Mouse (Mus musculus) ES-E14 (cell line): ENCODE measurements at regions not wholly inside any gene's neighbourhood (a gene's known extent, or its start where the extent isn't known, plus 50 kb on each side); places are given as distances from the start of the nearest gene placed in this dataset.

Experiments
- DNase-seq: peaks from one replicate; pipeline ENCODE4 v3.0.0-alpha.2; 2013; ENCODE audit warnings: low read depth, low spot score
- H3K27ac ChIP-seq: 2 replicates; pipeline ENCODE4 v1.5.1; 2012; ENCODE audit warnings: low read depth, mild to moderate bottlenecking, low read length, moderate library complexity, mixed read lengths; ENCODE audit not compliant: poor library complexity, insufficient read depth, severe bottlenecking
- H3K36me3 ChIP-seq: 2 replicates; pipeline ENCODE4 v1.6.1; 2012; ENCODE audit warnings: mild to moderate bottlenecking, low read length, moderate library complexity, mixed read lengths; ENCODE audit not compliant: control insufficient read depth, poor library complexity, insufficient read depth, severe bottlenecking
- H3K4me1 ChIP-seq, 2 experiments: fragments of 150-350 bp in 1 of 2; sonication (generic) in 1 of 2; 2 replicates each; pipeline ENCODE4 v1.6.1; 2012; ENCODE audit warnings: low read length in 2 of 2, mild to moderate bottlenecking in 1 of 2, mixed read lengths in 1 of 2; ENCODE audit not compliant: control insufficient read depth in 2 of 2, insufficient read depth in 2 of 2, poor library complexity in 1 of 2
- H3K4me3 ChIP-seq, 2 experiments: fragments of 150-350 bp in 1 of 2; sonication (generic) in 1 of 2; 2 replicates each; pipeline ENCODE4 v1.5.1; 2012; ENCODE audit warnings: low read length in 2 of 2, low read depth in 1 of 2, mild to moderate bottlenecking in 1 of 2, mixed read lengths in 1 of 2; ENCODE audit not compliant: insufficient read depth in 1 of 2, poor library complexity in 1 of 2, severe bottlenecking in 1 of 2
- H3K9ac ChIP-seq: 2 replicates; pipeline ENCODE4 v1.6.1; 2012; ENCODE audit warnings: low read depth, mild to moderate bottlenecking, low read length, mixed read lengths; ENCODE audit not compliant: poor library complexity, insufficient read depth, severe bottlenecking
- H3K9me3 ChIP-seq: fragments of 150-350 bp; sonication (generic); 2 replicates; pipeline ENCODE4 v1.6.1; 2012; ENCODE audit warnings: low read depth, mild to moderate bottlenecking, low read length; ENCODE audit not compliant: control insufficient read depth, insufficient read depth
- CHD2 ChIP-seq: IDR thresholded peaks from 2 replicates; pipeline ENCODE4 v1.6.1; 2014; ENCODE audit warnings: mild to moderate bottlenecking, low read depth, low read length, inconsistent platforms
- HCFC1 ChIP-seq: IDR thresholded peaks from 2 replicates; pipeline ENCODE4 v1.6.1; 2012; ENCODE audit warnings: low read length, inconsistent platforms, borderline replicate concordance; ENCODE audit not compliant: insufficient read depth
- MAFK ChIP-seq: IDR thresholded peaks from 2 replicates; pipeline ENCODE4 v1.6.1; 2014; ENCODE audit warnings: mild to moderate bottlenecking, low read depth, low read length, inconsistent platforms; ENCODE audit not compliant: insufficient read depth
- ZC3H11A ChIP-seq: IDR thresholded peaks from 2 replicates; pipeline ENCODE4 v1.6.1; 2012; ENCODE audit warnings: low read depth, mild to moderate bottlenecking, inconsistent platforms, low read length, borderline replicate concordance
- ZNF384 ChIP-seq: IDR thresholded peaks from 2 replicates; pipeline ENCODE4 v1.6.1; 2012; ENCODE audit warnings: low read depth, low read length, inconsistent platforms
- in situ Hi-C, 2 experiments: fragments of 600-800 bp; cut with MboI; formaldehyde crosslinking; loops; one replicate each; pipeline ENCODE4 v1.15.1; 2025; ENCODE audit warnings: low sequenced_read_pairs in 2 of 2, inconsistent platforms in 1 of 2; ENCODE audit not compliant: unreplicated experiment in 2 of 2

GRCm38 (mm10) chr8:46934254-46934653 is 52.4 kb upstream of the Enpp6 start:
- TF ChIP-seq ZNF384 (no peak), MAFK (no peak), ZC3H11A (no peak), HCFC1 (no peak), CHD2 (no peak)
- in situ Hi-C loops: no loop called here
- no peak for DNase-seq

GRCm38 (mm10) chr8:46934898-46935297 is 51.8 kb upstream of the Enpp6 start:
- Histone ChIP-seq H3K4me1 (no peaks in the 10 kb centered on the region), H3K9me3 (no peaks in the 10 kb centered on the region), H3K9ac (no peak overlapping the region), H3K36me3 (no peaks in the 10 kb centered on the region), H3K27ac (no peak overlapping the region), H3K4me3 (no peak overlapping the region)
- DNase-seq: peak; percentile 64
- TF ChIP-seq CHD2 (no peak), ZC3H11A (peak; percentile 29; the same call in 1 of the 2 replicates)
- in situ Hi-C loops: no loop called here

More at GRCm38 (mm10) chr8:46934254-46934653, 52.4 kb upstream of the Enpp6 start:
- H3K9me3 ChIP-seq: no peaks in the 10 kb centered on the region
- no peaks in the 10 kb centered on the region for H3K36me3 ChIP-seq
- no peak overlapping the region for H3K27ac ChIP-seq
- no peak overlapping the region for H3K4me3 ChIP-seq
- H3K4me1 ChIP-seq: no peaks in the 10 kb centered on the region
- H3K9ac ChIP-seq: no peak overlapping the region

GRCm38 (mm10) chr8:46936039-46936438 is 50.6 kb upstream of the Enpp6 start:
- TF ChIP-seq ZC3H11A: no peak
- TF ChIP-seq HCFC1: no peak
- no peak for TF ChIP-seq CHD2
- TF ChIP-seq MAFK: no peak
- TF ChIP-seq ZNF384: no peak
- H3K9me3 ChIP-seq: no peaks in the 10 kb centered on the region
- in situ Hi-C loops: no loop called here
- no peaks in the 10 kb centered on the region for H3K36me3 ChIP-seq
- no peak for DNase-seq
- H3K27ac ChIP-seq: no peak overlapping the region
- no peaks in the 10 kb centered on the region for H3K4me1 ChIP-seq
- no peak overlapping the region for H3K9ac ChIP-seq
- no peak overlapping the region for H3K4me3 ChIP-seq
